Mouse (Mus musculus) MEL (cell line): ENCODE measurements at regions not wholly inside any gene's neighbourhood (a gene's known extent, or its start where the extent isn't known, plus 50 kb on each side); places are given as distances from the start of the nearest gene placed in this dataset.

Experiments
- DNase-seq: peaks from one replicate; pipeline ENCODE4 v3.0.0; 2011; ENCODE audit warnings: low read depth, low spot score
- H3K27ac ChIP-seq: 2 replicates; pipeline ENCODE4 v1.5.1; 2012; ENCODE audit warnings: low read depth, mild to moderate bottlenecking, control low read depth, low read length, moderate library complexity; ENCODE audit not compliant: control insufficient read depth
- H3K27me3 ChIP-seq, 2 experiments: fragments of 150-350 bp in 1 of 2; sonication (generic) in 1 of 2; 2 replicates each; pipeline ENCODE4 v1.6.1; 2012; ENCODE audit warnings: low read length in 2 of 2, mild to moderate bottlenecking in 2 of 2, improper control_type of control experiment in 1 of 2, moderate library complexity in 1 of 2; ENCODE audit not compliant: insufficient read depth in 2 of 2, control insufficient read depth in 1 of 2
- H3K36me3 ChIP-seq, 2 experiments: 2 replicates each; pipeline ENCODE4 v1.6.1; 2012 to 2014; ENCODE audit warnings: low read length in 2 of 2, improper control_type of control experiment in 1 of 2, inconsistent platforms in 1 of 2, mild to moderate bottlenecking in 1 of 2; ENCODE audit not compliant: insufficient read depth in 2 of 2, control insufficient read depth in 1 of 2
- H3K4me1 ChIP-seq, 2 experiments: fragments of 150-350 bp in 1 of 2; sonication (generic) in 1 of 2; 2 replicates each; pipeline ENCODE4 v1.6.1; 2012; ENCODE audit warnings: low read length in 2 of 2, improper control_type of control experiment in 1 of 2, mild to moderate bottlenecking in 1 of 2; ENCODE audit not compliant: insufficient read depth in 2 of 2, control insufficient read depth in 1 of 2
- H3K4me3 ChIP-seq, 2 experiments: fragments of 150-350 bp in 1 of 2; sonication (generic) in 1 of 2; 2 replicates each; pipeline ENCODE4 v1.5.1; 2012; ENCODE audit warnings: low read depth in 2 of 2, low read length in 2 of 2, mild to moderate bottlenecking in 2 of 2, moderate library complexity in 2 of 2, control low read depth in 1 of 2, improper control_type of control experiment in 1 of 2; ENCODE audit not compliant: control insufficient read depth in 1 of 2, insufficient read depth in 1 of 2
- H3K79me2 ChIP-seq: 2 replicates; pipeline ENCODE4 v1.6.1; 2012; ENCODE audit warnings: mild to moderate bottlenecking, low read length, moderate library complexity; ENCODE audit not compliant: control insufficient read depth, poor library complexity, insufficient read depth
- H3K9ac ChIP-seq: 2 replicates; pipeline ENCODE4 v1.6.1; 2012; ENCODE audit warnings: low read depth, mild to moderate bottlenecking, control low read depth, low read length, moderate library complexity; ENCODE audit not compliant: control insufficient read depth, poor library complexity, severe bottlenecking
- H3K9me3 ChIP-seq: fragments of 150-350 bp; sonication (generic); replicated peaks from 2 replicates; pipeline ENCODE4 v1.6.1; 2012; ENCODE audit warnings: mild to moderate bottlenecking, low read length, improper control_type of control experiment, moderate library complexity; ENCODE audit not compliant: insufficient read depth
- BHLHE40 ChIP-seq: IDR thresholded peaks from 2 replicates; pipeline ENCODE4 v1.6.1; 2012; ENCODE audit warnings: low read depth, mild to moderate bottlenecking, inconsistent platforms, low read length, improper control_type of control experiment, borderline replicate concordance
- ELF1 ChIP-seq: IDR thresholded peaks from 2 replicates; pipeline ENCODE4 v1.6.1; 2014; ENCODE audit warnings: low read depth, mild to moderate bottlenecking, inconsistent platforms, low read length, improper control_type of control experiment, moderate library complexity
- GABPA ChIP-seq: IDR thresholded peaks from 2 replicates; pipeline ENCODE4 v1.6.1; 2012; ENCODE audit warnings: low read depth, mild to moderate bottlenecking, inconsistent platforms, low read length, improper control_type of control experiment, moderate library complexity
- JUND ChIP-seq: IDR thresholded peaks from 2 replicates; pipeline ENCODE4 v1.6.1; 2011; ENCODE audit warnings: low read depth, mild to moderate bottlenecking, improper control_type of control experiment, low read length
- KAT2A ChIP-seq: conservative IDR thresholded peaks from 2 replicates; pipeline ENCODE4 v1.6.1; 2012; ENCODE audit warnings: low read depth, low read length, improper control_type of control experiment, inconsistent platforms
- MAX ChIP-seq: IDR thresholded peaks from 2 replicates; pipeline ENCODE4 v1.6.1; 2011; ENCODE audit warnings: low read length, improper control_type of control experiment
- MAZ ChIP-seq: IDR thresholded peaks from 2 replicates; pipeline ENCODE4 v1.6.1; 2012; ENCODE audit warnings: low read depth, mild to moderate bottlenecking, inconsistent platforms, low read length, improper control_type of control experiment
- MYC ChIP-seq: IDR thresholded peaks from 2 replicates; pipeline ENCODE4 v1.6.1; 2011; ENCODE audit warnings: low read depth, mild to moderate bottlenecking, low read length, improper control_type of control experiment, moderate library complexity
- POLR2AphosphoS2 ChIP-seq: IDR thresholded peaks from 2 replicates; pipeline ENCODE4 v1.6.1; 2011; ENCODE audit warnings: low read length, improper control_type of control experiment
- POLR2AphosphoS5 ChIP-seq: IDR thresholded peaks from 2 replicates; pipeline ENCODE4 v1.6.1; 2012; ENCODE audit warnings: low read depth, borderline replicate concordance, mild to moderate bottlenecking, inconsistent platforms, low read length, moderate library complexity, mixed read lengths
- RAD21 ChIP-seq: IDR thresholded peaks from 2 replicates; pipeline ENCODE4 v1.6.1; 2011; ENCODE audit warnings: mild to moderate bottlenecking, low read depth, low read length, improper control_type of control experiment
- RCOR1 ChIP-seq: IDR thresholded peaks from 2 replicates; pipeline ENCODE4 v1.6.1; 2012; ENCODE audit warnings: low read depth, mild to moderate bottlenecking, inconsistent platforms, low read length, improper control_type of control experiment
- TCF12 ChIP-seq: IDR thresholded peaks from 2 replicates; pipeline ENCODE4 v1.6.1; 2014; ENCODE audit warnings: low read depth, mild to moderate bottlenecking, inconsistent platforms, low read length, improper control_type of control experiment, moderate library complexity
- USF1 ChIP-seq: IDR thresholded peaks from 2 replicates; pipeline ENCODE4 v1.6.1; 2014; ENCODE audit warnings: low read depth, mild to moderate bottlenecking, inconsistent platforms, low read length, improper control_type of control experiment, moderate library complexity
- USF2 ChIP-seq, 2 experiments: IDR thresholded peaks; 2 replicates each; pipeline ENCODE4 v1.6.1; 2011 to 2012; ENCODE audit warnings: improper control_type of control experiment in 2 of 2, low read length in 2 of 2, borderline replicate concordance in 1 of 2, inconsistent platforms in 1 of 2, low read depth in 1 of 2, mild to moderate bottlenecking in 1 of 2; ENCODE audit not compliant: insufficient read depth in 1 of 2
- ZC3H11A ChIP-seq: IDR thresholded peaks from 2 replicates; pipeline ENCODE4 v1.6.1; 2012; ENCODE audit warnings: low read depth, mild to moderate bottlenecking, inconsistent platforms, low read length, improper control_type of control experiment

- DNase-seq: no peak
- no peaks in the 10 kb centered on the region for H3K9me3 ChIP-seq
- H3K9ac ChIP-seq: no peak overlapping the region
- H3K27ac ChIP-seq: no peak overlapping the region
- no peak overlapping the region for H3K4me3 ChIP-seq
- TF ChIP-seq USF1 (no peak), KAT2A (no peak), MYC (no peak), BHLHE40 (no peak), ELF1 (no peak), POLR2AphosphoS5 (no peak), MAX (no peak), TCF12 (no peak), MAZ (no peak), RAD21 (no peak), JUND (no peak), ZC3H11A (no peak), GABPA (no peak), USF2 (IDR thresholded peaks at IDR 0.05; ENCODE audit: borderline replicate concordance in 1 of 2, insufficient read depth in 1 of 2, low read depth in 1 of 2, low read length in 2 of 2) (no peak)
- H3K4me1 ChIP-seq: no peaks in the 10 kb centered on the region
- no peaks in the 10 kb centered on the region for H3K27me3 ChIP-seq
- no peaks in the 10 kb centered on the region for H3K36me3 ChIP-seq
- H3K79me2 ChIP-seq: no peaks in the 10 kb centered on the region
These were observed 140.2 kb upstream of the Hmga2 start for GRCm38 (mm10) chr10:120616406-120617015.

DNA sequence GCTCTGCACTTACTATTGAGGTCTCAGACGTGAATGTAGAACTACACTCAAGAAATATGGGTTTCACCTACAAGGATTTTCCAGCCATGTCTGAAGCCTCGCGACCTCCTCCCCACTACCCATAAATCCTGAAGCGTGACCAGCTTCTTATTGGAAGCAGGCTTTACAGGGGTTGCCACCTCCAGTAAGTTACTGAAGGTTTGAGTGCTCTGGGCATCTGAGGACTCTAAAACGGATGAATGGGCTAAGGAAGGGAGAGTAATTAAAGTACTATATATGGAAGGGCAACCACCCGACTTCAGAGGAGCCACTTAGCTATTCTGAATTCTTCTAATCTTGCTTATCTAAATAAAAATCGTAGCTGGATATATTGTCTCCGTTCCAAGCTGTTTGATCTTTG, 136.1 kb upstream of the Hmga2 start:
- H3K79me2 ChIP-seq: no peaks in the 10 kb centered on the region
- no peaks in the 10 kb centered on the region for H3K27me3 ChIP-seq
- H3K27ac ChIP-seq: no peak overlapping the region
- H3K4me3 ChIP-seq: no peak overlapping the region
- DNase-seq: no peak
- H3K36me3 ChIP-seq: no peaks in the 10 kb centered on the region
- no peaks in the 10 kb centered on the region for H3K9me3 ChIP-seq
- no peak overlapping the region for H3K9ac ChIP-seq
- TF ChIP-seq ZC3H11A (no peak), POLR2AphosphoS2 (no peak), JUND (no peak), RCOR1 (no peak)
- no peaks in the 10 kb centered on the region; a peak in 1 of 4 replicates for H3K4me1 ChIP-seq
